Mouse (Mus musculus) thymus, adult 2 months (tissue): ENCODE measurements around the gene Fgfr2.

Experiments used
- CTCF ChIP-seq: fragments of 200-500 bp; IDR thresholded peaks from 2 replicates; pipeline ENCODE4 v1.5.1; 2012; ENCODE audit warnings: mild to moderate bottlenecking, control low read depth, low read length, moderate library complexity, borderline replicate concordance; ENCODE audit not compliant: control insufficient read depth, poor library complexity, insufficient read depth; ENCODE audit errors: extremely low read depth
- POLR2A ChIP-seq: fragments of 200-500 bp; IDR thresholded peaks from 2 replicates; pipeline ENCODE4 v1.6.1; 2012; ENCODE audit warnings: mild to moderate bottlenecking, low read length, control low read depth, moderate library complexity; ENCODE audit not compliant: control insufficient read depth, poor library complexity, insufficient read depth; ENCODE audit errors: extremely low read depth

DNA sequence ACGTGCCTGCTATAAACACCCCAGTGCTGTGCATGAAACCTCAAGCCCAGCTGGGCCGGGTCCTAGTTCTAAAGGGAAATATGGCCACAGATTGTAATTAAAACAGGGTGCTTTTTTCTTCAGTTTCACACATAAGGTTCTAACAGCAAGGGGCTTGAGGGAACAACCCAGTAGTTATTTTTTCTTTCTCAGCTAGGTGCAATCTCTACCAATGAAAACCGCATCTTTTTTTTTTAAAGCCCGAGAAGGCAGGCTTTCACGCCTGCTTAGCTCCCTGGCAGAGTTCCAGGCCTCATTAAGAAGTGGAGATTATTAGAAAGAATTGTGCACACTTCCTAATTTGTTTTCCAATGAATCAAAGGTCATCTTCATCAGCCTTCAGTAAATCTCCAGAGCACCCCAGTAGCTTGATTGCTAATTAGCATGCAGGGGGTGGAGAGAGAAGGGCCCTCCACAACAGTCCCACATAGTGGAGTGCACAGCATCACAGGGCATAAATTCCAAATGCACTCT lies 939.2 kb downstream of the Fgfr2 start:
- no peak for TF ChIP-seq CTCF
- no peak for TF ChIP-seq POLR2A
